Mouse (Mus musculus): ENCODE data around the gene Gm10322. TPM values are rescaled to one million over a fixed set of nuclear protein-coding genes. Genes with fewer than 3 reads are reported as not detected.

The Gm10322 gene
- polyA plus RNA-seq, 1 experiment from 2014 or later, result not detected

- Histone ChIP-seq H3K27ac (ENCODE audit: low read depth, low read length) (no peak overlapping the region), H3K4me3 (ENCODE audit: low read depth, low read length) (no peak overlapping the region), H3K9ac (ENCODE audit: low read length) (no peak overlapping the region), H3K4me1 (replicated peaks; ENCODE audit: control insufficient read depth, insufficient read depth, low read length) (no peaks in the 10 kb centered on the region), H3K4me2 (ENCODE audit: low read depth, low read length, severe bottlenecking) (no peak overlapping the region), H3K27me3 (ENCODE audit: control insufficient read depth, insufficient read depth, low read length) (no peaks in the 10 kb centered on the region), H3K36me3 (ENCODE audit: control insufficient read depth, insufficient read depth, low read length) (no peaks in the 10 kb centered on the region), H3K9me3 (ENCODE audit: control insufficient read depth, low read length) (no peaks in the 10 kb centered on the region)
- ATAC-seq (replicated peaks; ENCODE audit: low FRiP score) (no peak), DNase-seq (ENCODE audit: low spot score) (no peak)
- WGBS, result 91% methylated on average over 7 of the region's 7 CpGs
Observed at GRCm38 (mm10) chr10:59589420-59589819, 26.4 kb upstream of the Gm10322 start.

- H3K4me1 ChIP-seq (replicated peaks; ENCODE audit: control insufficient read depth, insufficient read depth, low read length), result no peaks in the 10 kb centered on the region
- DNase-seq (ENCODE audit: low spot score) (no peak), ATAC-seq (replicated peaks; ENCODE audit: low FRiP score) (no peak)
- H3K4me2 ChIP-seq (ENCODE audit: low read depth, low read length, severe bottlenecking), result no peak overlapping the region
- H3K9ac ChIP-seq (ENCODE audit: low read length), result no peak overlapping the region
- no peak overlapping the region for H3K27ac ChIP-seq (ENCODE audit: low read depth, low read length)
- no peak overlapping the region for H3K4me3 ChIP-seq (ENCODE audit: low read depth, low read length)
- H3K36me3 ChIP-seq (ENCODE audit: control insufficient read depth, insufficient read depth, low read length), result no peaks in the 10 kb centered on the region
- WGBS, result 93% methylated on average over 13 of the region's 13 CpGs
- H3K9me3 ChIP-seq (ENCODE audit: control insufficient read depth, low read length), result no peaks in the 10 kb centered on the region
- no peaks in the 10 kb centered on the region for H3K27me3 ChIP-seq (ENCODE audit: control insufficient read depth, insufficient read depth, low read length)
Observed at GRCm38 (mm10) chr10:59589856-59590255, 26.0 kb upstream of the Gm10322 start.

- Histone ChIP-seq H3K4me3 (ENCODE audit: low read depth, low read length) (no peak overlapping the region), H3K9ac (ENCODE audit: low read length) (no peak overlapping the region), H3K27me3 (ENCODE audit: control insufficient read depth, insufficient read depth, low read length) (no peaks in the 10 kb centered on the region), H3K9me3 (ENCODE audit: control insufficient read depth, low read length) (no peaks in the 10 kb centered on the region), H3K4me2 (ENCODE audit: low read depth, low read length, severe bottlenecking) (no peak overlapping the region), H3K4me1 (replicated peaks; ENCODE audit: control insufficient read depth, insufficient read depth, low read length) (no peaks in the 10 kb centered on the region), H3K27ac (ENCODE audit: low read depth, low read length) (no peak overlapping the region), H3K36me3 (ENCODE audit: control insufficient read depth, insufficient read depth, low read length) (no peaks in the 10 kb centered on the region)
- WGBS, result 95% methylated on average over 9 of the region's 9 CpGs
- DNase-seq (ENCODE audit: low spot score) (no peak), ATAC-seq (replicated peaks; ENCODE audit: low FRiP score) (no peak)
Observed at GRCm38 (mm10) chr10:59590606-59591005, 25.3 kb upstream of the Gm10322 start.

- Histone ChIP-seq H3K4me3 (ENCODE audit: low read depth, low read length) (no peak overlapping the region), H3K4me2 (ENCODE audit: low read depth, low read length, severe bottlenecking) (no peak overlapping the region), H3K4me1 (replicated peaks; ENCODE audit: control insufficient read depth, insufficient read depth, low read length) (no peaks in the 10 kb centered on the region), H3K27ac (ENCODE audit: low read depth, low read length) (no peak overlapping the region), H3K27me3 (ENCODE audit: control insufficient read depth, insufficient read depth, low read length) (no peaks in the 10 kb centered on the region), H3K36me3 (ENCODE audit: control insufficient read depth, insufficient read depth, low read length) (no peaks in the 10 kb centered on the region), H3K9me3 (ENCODE audit: control insufficient read depth, low read length) (no peaks in the 10 kb centered on the region), H3K9ac (ENCODE audit: low read length) (no peak overlapping the region)
- no peak for ATAC-seq (replicated peaks; ENCODE audit: low FRiP score)
- WGBS, result 85% methylated on average over 13 of the region's 13 CpGs
- no peak for DNase-seq (ENCODE audit: low spot score)
Observed at GRCm38 (mm10) chr10:59593826-59594570, 21.9 kb upstream of the Gm10322 start.

- Histone ChIP-seq H3K4me2 (ENCODE audit: low read depth, low read length, severe bottlenecking) (no peak overlapping the region), H3K36me3 (ENCODE audit: control insufficient read depth, insufficient read depth, low read length) (no peaks in the 10 kb centered on the region), H3K4me1 (replicated peaks; ENCODE audit: control insufficient read depth, insufficient read depth, low read length) (no peaks in the 10 kb centered on the region), H3K27ac (ENCODE audit: low read depth, low read length) (no peak overlapping the region), H3K9ac (ENCODE audit: low read length) (no peak overlapping the region), H3K27me3 (ENCODE audit: control insufficient read depth, insufficient read depth, low read length) (no peaks in the 10 kb centered on the region), H3K4me3 (ENCODE audit: low read depth, low read length) (no peak overlapping the region), H3K9me3 (ENCODE audit: control insufficient read depth, low read length) (no peaks in the 10 kb centered on the region)
- DNase-seq (ENCODE audit: low spot score) (no peak), ATAC-seq (replicated peaks; ENCODE audit: low FRiP score) (no peak)
- 92% methylated on average over 8 of the region's 8 CpGs for WGBS
Observed at GRCm38 (mm10) chr10:59600516-59600915, 15.3 kb upstream of the Gm10322 start.

GRCm38 (mm10) chr10:59602043-59602442 lies 13.8 kb upstream of the Gm10322 start:
- WGBS, result 81% methylated on average over 8 of the region's 8 CpGs

GRCm38 (mm10) chr10:59602891-59603290 lies 13.0 kb upstream of the Gm10322 start:
- no peaks in the 10 kb centered on the region for H3K36me3 ChIP-seq (ENCODE audit: control insufficient read depth, insufficient read depth, low read length)
- no peaks in the 10 kb centered on the region for H3K4me1 ChIP-seq (replicated peaks; ENCODE audit: control insufficient read depth, insufficient read depth, low read length)
- no peak for DNase-seq (ENCODE audit: low spot score)
- no peak for ATAC-seq (replicated peaks; ENCODE audit: low FRiP score)
- H3K27ac ChIP-seq (ENCODE audit: low read depth, low read length), result no peak overlapping the region
- no peak overlapping the region for H3K4me2 ChIP-seq (ENCODE audit: low read depth, low read length, severe bottlenecking)
- H3K4me3 ChIP-seq (ENCODE audit: low read depth, low read length), result no peak overlapping the region
- WGBS, result 80% methylated on average over 14 of the region's 14 CpGs
- no peaks in the 10 kb centered on the region for H3K27me3 ChIP-seq (ENCODE audit: control insufficient read depth, insufficient read depth, low read length)
- no peak overlapping the region for H3K9ac ChIP-seq (ENCODE audit: low read length)
- no peaks in the 10 kb centered on the region for H3K9me3 ChIP-seq (ENCODE audit: control insufficient read depth, low read length)

More at GRCm38 (mm10) chr10:59602043-59602442, 13.8 kb upstream of the Gm10322 start:
- Histone ChIP-seq H3K27me3 (ENCODE audit: control insufficient read depth, insufficient read depth, low read length) (no peaks in the 10 kb centered on the region), H3K9me3 (ENCODE audit: control insufficient read depth, low read length) (no peaks in the 10 kb centered on the region), H3K4me1 (replicated peaks; ENCODE audit: control insufficient read depth, insufficient read depth, low read length) (no peaks in the 10 kb centered on the region), H3K36me3 (ENCODE audit: control insufficient read depth, insufficient read depth, low read length) (no peaks in the 10 kb centered on the region), H3K27ac (ENCODE audit: low read depth, low read length) (no peak overlapping the region), H3K4me2 (ENCODE audit: low read depth, low read length, severe bottlenecking) (no peak overlapping the region), H3K9ac (ENCODE audit: low read length) (no peak overlapping the region), H3K4me3 (ENCODE audit: low read depth, low read length) (no peak overlapping the region)
- ATAC-seq (replicated peaks; ENCODE audit: low FRiP score), result no peak
- DNase-seq (ENCODE audit: low spot score), result no peak

GRCm38 (mm10) chr10:59603843-59604242 lies 12.0 kb upstream of the Gm10322 start:
- Histone ChIP-seq H3K27me3 (ENCODE audit: control insufficient read depth, insufficient read depth, low read length) (no peaks in the 10 kb centered on the region), H3K4me2 (ENCODE audit: low read depth, low read length, severe bottlenecking) (no peak overlapping the region), H3K9ac (ENCODE audit: low read length) (no peak overlapping the region), H3K27ac (ENCODE audit: low read depth, low read length) (no peak overlapping the region), H3K36me3 (ENCODE audit: control insufficient read depth, insufficient read depth, low read length) (no peaks in the 10 kb centered on the region), H3K4me3 (ENCODE audit: low read depth, low read length) (no peak overlapping the region), H3K9me3 (ENCODE audit: control insufficient read depth, low read length) (no peaks in the 10 kb centered on the region), H3K4me1 (replicated peaks; ENCODE audit: control insufficient read depth, insufficient read depth, low read length) (no peaks in the 10 kb centered on the region)
- 66% methylated on average over 5 of the region's 5 CpGs for WGBS
- ATAC-seq (replicated peaks; ENCODE audit: low FRiP score) (no peak), DNase-seq (ENCODE audit: low spot score) (no peak)

- H3K27me3 ChIP-seq (ENCODE audit: control insufficient read depth, insufficient read depth, low read length), result no peaks in the 10 kb centered on the region
- no peak overlapping the region for H3K4me3 ChIP-seq (ENCODE audit: low read depth, low read length)
- 83% methylated on average over 11 of the region's 11 CpGs for WGBS
- no peak overlapping the region for H3K4me2 ChIP-seq (ENCODE audit: low read depth, low read length, severe bottlenecking)
- H3K9ac ChIP-seq (ENCODE audit: low read length), result no peak overlapping the region
- H3K27ac ChIP-seq (ENCODE audit: low read depth, low read length), result no peak overlapping the region
- ATAC-seq (replicated peaks; ENCODE audit: low FRiP score) (no peak), DNase-seq (ENCODE audit: low spot score) (no peak)
- no peaks in the 10 kb centered on the region for H3K4me1 ChIP-seq (replicated peaks; ENCODE audit: control insufficient read depth, insufficient read depth, low read length)
- H3K9me3 ChIP-seq (ENCODE audit: control insufficient read depth, low read length), result no peaks in the 10 kb centered on the region
- no peaks in the 10 kb centered on the region for H3K36me3 ChIP-seq (ENCODE audit: control insufficient read depth, insufficient read depth, low read length)
Observed at GRCm38 (mm10) chr10:59604879-59605464, 10.9 kb upstream of the Gm10322 start.
